Mouse (Mus musculus) right cerebral cortex, postnatal 36 days (tissue): ENCODE measurements at regions not wholly inside any gene's neighbourhood (a gene's known extent, or its start where the extent isn't known, plus 50 kb on each side); places are given as distances from the start of the nearest gene placed in this dataset.

Experiments
- DNase-seq, 2 experiments: peaks; one replicate each; pipeline ENCODE4 v3.0.0; 2022; ENCODE audit warnings: low spot score in 2 of 2, mixed read lengths in 1 of 2

DNA sequence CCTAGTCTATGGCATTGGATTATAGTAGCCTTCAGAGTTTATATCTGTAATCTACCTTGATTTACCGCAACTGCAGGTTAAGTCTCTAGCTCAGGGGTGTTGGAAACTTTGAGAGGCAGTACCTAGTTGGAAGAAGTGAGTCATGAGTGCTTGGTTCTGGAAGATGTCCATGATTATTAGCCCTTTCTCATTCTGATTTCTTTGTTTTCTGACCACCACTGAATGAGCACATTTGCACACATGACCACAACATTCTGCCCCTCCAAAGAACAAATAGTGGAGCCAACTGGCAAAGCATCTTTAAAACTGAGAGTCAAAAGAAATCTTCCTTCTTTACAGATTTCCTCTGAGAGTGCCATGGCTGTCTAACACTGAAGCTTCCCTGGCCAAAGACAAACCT, 95.5 kb upstream of the Dcn start:
- no peak for DNase-seq

GRCm38 (mm10) chr10:97387196-97387876, 92.1 kb upstream of the Dcn start:
- DNase-seq = no peak

DNA sequence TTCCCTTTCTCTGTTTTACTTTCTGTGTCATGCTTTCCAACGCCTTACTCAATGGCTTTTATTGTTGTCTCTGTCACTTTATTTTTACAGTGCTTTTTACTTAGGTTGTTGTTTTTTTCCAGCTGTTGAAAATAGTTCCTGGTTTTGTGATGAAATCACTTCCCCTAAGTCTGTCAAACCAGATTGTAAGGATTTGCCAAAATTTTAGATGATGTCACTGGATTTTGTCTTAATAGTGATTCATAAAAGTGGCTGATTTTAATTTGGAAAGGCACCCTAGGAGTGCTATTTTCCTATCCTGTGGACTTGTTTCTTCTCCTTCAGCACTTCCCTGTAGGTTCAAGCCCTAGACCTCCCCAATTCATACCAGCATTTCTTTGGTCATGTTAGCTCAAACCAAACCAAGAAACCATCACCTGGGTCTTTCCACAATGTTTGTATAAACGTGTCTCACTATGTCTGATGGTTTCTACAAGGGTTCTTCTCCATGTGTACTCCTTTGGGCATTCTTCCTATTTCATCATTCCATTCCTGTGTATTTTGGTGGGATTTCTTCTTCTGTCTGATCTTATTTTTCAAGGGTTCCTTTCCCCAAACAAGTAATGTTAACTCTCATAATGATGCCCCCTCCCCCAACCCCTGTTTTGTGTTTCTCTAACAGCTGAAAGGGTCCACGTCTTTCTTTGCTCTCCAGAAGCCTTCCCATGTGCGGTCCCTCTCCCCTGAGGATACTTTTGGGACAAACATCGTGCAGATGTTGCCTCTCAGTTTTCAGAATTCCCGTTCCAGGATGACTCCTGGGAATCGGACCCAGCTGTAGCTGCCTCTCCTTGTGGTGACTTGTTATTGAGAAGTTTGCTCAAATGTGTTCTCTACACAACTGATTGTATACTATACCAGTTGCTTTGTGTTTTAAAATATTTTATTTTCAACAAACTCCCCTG, 89.5 kb upstream of the Dcn start:
- DNase-seq = no peak

DNA sequence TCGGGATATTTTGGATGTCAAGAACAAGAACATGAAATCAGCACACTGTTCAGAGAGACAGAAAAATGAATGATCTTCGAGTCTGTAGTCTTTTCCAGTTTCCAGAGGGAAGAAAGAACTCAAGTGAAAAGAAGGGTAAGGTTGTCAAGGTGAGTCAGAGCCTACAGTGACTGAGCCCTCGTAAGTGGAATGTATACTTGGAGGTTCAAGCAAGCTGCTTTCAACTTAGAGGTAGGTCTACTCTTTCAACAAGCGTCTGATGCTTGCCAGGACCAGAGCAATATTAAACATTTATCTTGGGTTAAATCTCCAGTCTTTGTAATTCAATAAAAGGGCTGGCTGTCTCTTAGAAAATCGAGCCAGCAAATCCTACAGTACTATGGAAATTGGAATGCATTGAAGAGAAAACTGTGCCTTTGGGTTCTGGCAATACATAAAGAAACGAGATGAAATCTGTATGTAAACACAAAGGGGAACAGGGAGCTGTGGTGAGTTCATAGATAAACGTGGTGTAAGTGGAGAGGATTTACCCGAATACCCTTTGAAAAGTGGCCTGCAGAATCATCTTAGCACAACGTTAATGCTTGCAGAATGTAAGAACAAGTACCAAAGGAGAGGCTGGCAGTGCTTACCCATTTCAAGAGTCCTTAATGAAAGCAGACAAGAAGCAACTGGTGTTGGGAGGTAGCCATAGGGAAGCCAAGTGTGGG, 82.2 kb upstream of the Dcn start:
- no peak for DNase-seq

DNA sequence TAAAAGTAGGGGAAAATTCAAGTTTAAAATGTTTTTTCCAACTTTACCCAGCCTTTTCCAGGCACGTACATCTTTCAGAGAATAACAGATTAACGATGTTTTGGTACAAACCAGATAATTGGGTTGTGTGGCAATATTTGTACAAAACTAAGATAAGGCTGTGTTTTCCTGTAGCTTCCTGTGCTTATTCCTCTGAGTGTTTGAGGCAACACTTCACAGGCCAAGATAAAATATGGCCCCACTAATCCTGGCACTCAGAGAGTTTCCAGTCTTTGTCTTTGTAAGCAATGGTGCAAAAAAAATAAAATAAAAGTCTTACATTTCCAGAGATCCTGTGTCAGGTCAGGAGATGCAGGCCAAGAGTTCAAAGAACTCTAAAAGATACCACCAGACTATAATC, 81.5 kb upstream of the Dcn start:
- no peak for DNase-seq

DNA sequence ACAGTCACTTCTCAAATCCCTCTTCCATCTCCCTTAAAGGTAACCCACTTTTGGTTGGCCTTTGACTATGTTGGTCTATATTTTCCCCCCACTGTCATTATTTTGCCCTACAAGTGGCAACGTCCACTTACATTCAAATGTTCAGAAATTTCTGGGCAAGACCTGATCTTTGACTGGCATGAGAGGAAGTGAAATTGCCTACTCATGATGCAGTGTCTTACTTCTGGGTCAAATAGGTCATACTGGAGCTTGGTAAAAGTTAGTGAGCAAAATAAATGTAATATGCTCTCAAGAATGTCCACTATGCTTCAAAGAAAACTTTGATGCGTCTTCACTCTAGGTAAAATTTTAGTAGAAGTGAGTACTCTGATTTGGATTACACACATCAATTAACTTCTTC, 76.9 kb upstream of the Dcn start:
- DNase-seq = no peak

GRCm38 (mm10) chr10:97404076-97404787, 75.2 kb upstream of the Dcn start:
- no peak for DNase-seq

GRCm38 (mm10) chr10:97409181-97409581, 70.2 kb upstream of the Dcn start:
- no peak for DNase-seq

DNA sequence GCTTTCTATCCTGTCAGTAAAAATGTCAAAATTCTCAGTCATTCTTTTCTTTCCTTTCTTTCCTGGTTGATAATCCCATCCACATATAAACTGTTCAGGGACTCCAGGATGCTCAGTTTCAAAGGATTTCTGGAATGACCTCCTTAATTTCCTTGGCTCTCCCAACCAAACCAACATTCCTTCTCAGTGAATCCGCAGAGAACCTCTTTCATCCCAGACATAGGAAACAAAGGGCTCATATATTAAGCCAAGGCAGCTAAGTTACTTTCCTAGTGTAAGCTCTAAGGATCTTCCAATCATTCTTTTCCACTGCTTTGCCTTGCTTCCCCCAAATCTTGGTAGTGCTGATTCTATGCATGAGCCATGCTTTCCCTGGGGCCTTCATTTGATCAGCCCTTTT, 69.5 kb upstream of the Dcn start:
- DNase-seq = no peak

GRCm38 (mm10) chr10:97422579-97422978, 56.8 kb upstream of the Dcn start:
- no peak for DNase-seq

- DNase-seq = no peak
Observed at GRCm38 (mm10) chr10:97423039-97423700, 56.2 kb upstream of the Dcn start.
